Comparison of ENCODE assay signal across 13 mouse cellular contexts in the genomic region with DNA sequence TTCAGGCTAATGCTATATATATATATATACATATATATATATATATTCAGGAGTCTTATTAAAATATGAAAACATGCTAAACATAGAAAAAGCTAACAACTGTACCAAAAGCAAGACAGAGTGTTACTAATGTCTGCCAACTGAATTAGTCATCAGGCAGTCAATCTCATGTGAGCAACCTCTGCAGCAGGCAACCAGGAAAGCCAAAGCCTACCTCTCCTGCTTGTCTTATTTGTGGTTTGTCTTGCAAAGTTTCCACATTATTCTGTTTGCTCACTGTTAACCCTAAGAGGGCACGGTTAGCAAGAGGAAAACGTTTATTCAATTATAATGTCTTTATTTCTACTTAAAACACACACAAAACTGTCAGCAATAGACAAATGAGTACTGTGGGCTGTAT.
"Had no signal": no experiment of that assay in that cellular context is flagged by ENCODE, and none has a peak within 500 bp of the region (broad histone marks: within the 10 kb centered on the region; RNA-seq: fewer than 3 reads in every experiment).

No protein-coding gene starts in this region.

- H3K9ac ChIP-seq: limb, embryonic 12.5 days; liver, embryonic 13.5 days; liver, postnatal 0 days; neural tube, embryonic 12.5 days; stomach, embryonic 15.5 days had no signal

- H3K4me3 ChIP-seq: layer of hippocampus, adult 2 months; limb, embryonic 12.5 days; liver, embryonic 13.5 days; midbrain, embryonic 10.5 days; myocyte; neural tube, embryonic 12.5 days; stomach, embryonic 15.5 days had no signal

- H3K27me3 ChIP-seq: limb, embryonic 12.5 days; liver, embryonic 13.5 days; stomach, embryonic 15.5 days had no signal

- H3K4me2 ChIP-seq: limb, embryonic 12.5 days; liver, embryonic 13.5 days; neural tube, embryonic 12.5 days; stomach, embryonic 15.5 days had no signal

- H3K27ac ChIP-seq: layer of hippocampus, adult 2 months; limb, embryonic 12.5 days; liver, embryonic 13.5 days; midbrain, embryonic 10.5 days; neural tube, embryonic 12.5 days; stomach, embryonic 15.5 days had no signal

- H3K4me1 ChIP-seq: limb, embryonic 12.5 days; liver, embryonic 13.5 days; midbrain, embryonic 10.5 days; neural tube, embryonic 12.5 days; stomach, embryonic 15.5 days had no signal

- H3K36me3 ChIP-seq: limb, embryonic 12.5 days; liver, embryonic 13.5 days; midbrain, embryonic 10.5 days; neural tube, embryonic 12.5 days; stomach, embryonic 15.5 days had no signal

- ATAC-seq: liver, postnatal 0 days had no signal

- DNase-seq: kidney, postnatal 10 days; kidney, postnatal 4 days; liver; liver, embryonic 13.5 days; liver, postnatal 0 days; right cerebral cortex, postnatal 4 days; spleen, adult 18-20 months had no signal

- H3K9me3 ChIP-seq: limb, embryonic 12.5 days; liver, embryonic 13.5 days; midbrain, embryonic 10.5 days; neural tube, embryonic 12.5 days; stomach, embryonic 15.5 days had no signal
